Mouse (Mus musculus) kidney, embryonic 16.5 days (tissue): ENCODE measurements around the gene Tgm3. TPM values are rescaled to one million over a fixed set of nuclear protein-coding genes. Genes with fewer than 3 reads are reported as not detected.

Experiments
- ATAC-seq: fragments of 200-750 bp; cut with Nextera tagmentation; 2 replicates; pipeline ENCODE4 v1.8.0; 2017; ENCODE audit warnings: moderate TSS enrichment; ENCODE audit not compliant: low FRiP score, low TSS enrichment
- H3K27ac ChIP-seq: fragments of 300-500 bp; sonication (generic); 2 replicates; pipeline ENCODE4 v1.5.1; 2014; ENCODE audit warnings: low read length
- H3K27me3 ChIP-seq: fragments of 300-500 bp; sonication (generic); 2 replicates; pipeline ENCODE4 v1.6.1; 2014; ENCODE audit warnings: low read length, control low read depth, mixed read lengths; ENCODE audit not compliant: insufficient read depth
- H3K36me3 ChIP-seq: fragments of 300-500 bp; sonication (generic); 2 replicates; pipeline ENCODE4 v1.6.1; 2014; ENCODE audit warnings: low read length, control low read depth, mixed read lengths; ENCODE audit not compliant: insufficient read depth
- H3K4me1 ChIP-seq: fragments of 300-500 bp; sonication (generic); 2 replicates; pipeline ENCODE4 v1.6.1; 2014; ENCODE audit warnings: low read length, control low read depth, mixed read lengths; ENCODE audit not compliant: insufficient read depth
- H3K4me2 ChIP-seq: fragments of 300-500 bp; sonication (generic); replicated peaks from 2 replicates; pipeline ENCODE4 v1.6.1; 2014; ENCODE audit warnings: low read depth, low read length
- H3K4me3 ChIP-seq: fragments of 300-500 bp; sonication (generic); 2 replicates; pipeline ENCODE4 v1.5.1; 2014; ENCODE audit warnings: mild to moderate bottlenecking, low read length
- H3K9ac ChIP-seq: fragments of 300-500 bp; sonication (generic); replicated peaks from 2 replicates; pipeline ENCODE4 v1.6.1; 2014; ENCODE audit warnings: low read length
- H3K9me3 ChIP-seq: fragments of 300-500 bp; sonication (generic); 2 replicates; pipeline ENCODE4 v1.6.1; 2016; ENCODE audit warnings: low read length, control low read depth
- WGBS: fragments of 180-500 bp; shearing (Covaris S2); extraction: QIAGEN DNeasy Blood & Tissue Kit; methylation state at CpG from one replicate; pipeline ENCODE4 v1.1.7; 2014; 5-methylcytosine and 5-hydroxymethylcytosine counted together
- polyA plus RNA-seq: library from polyadenylated mRNA; unstranded; fragments of >200 nt; fragmentation: Nextera tagmentation; extraction: Ambion mirVana; gene quantifications from 2 replicates; pipeline ENCODE4 v1.2.1, GENCODE M21; 2015

Tgm3 gene
- polyA plus RNA-seq = not detected in 2 replicates

DNA sequence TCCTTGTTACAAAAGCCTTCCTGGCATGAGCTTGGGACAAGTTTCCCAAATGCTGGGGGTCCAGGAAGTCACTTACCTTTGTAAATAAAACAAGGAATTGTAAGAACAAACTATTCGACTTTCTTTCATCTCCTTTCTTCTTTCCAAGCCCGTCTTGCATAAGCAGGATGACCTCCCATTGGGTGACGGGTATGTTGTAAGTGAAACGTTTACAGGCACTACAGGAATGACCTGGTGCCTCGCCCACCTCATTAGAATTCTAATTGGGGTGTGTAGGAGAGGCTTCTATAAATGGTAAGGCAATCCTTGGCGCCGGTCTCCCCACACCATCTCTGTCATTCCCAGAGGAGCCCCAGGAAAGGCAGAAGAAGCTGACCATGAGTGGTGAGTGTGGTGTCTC, at the start of gene Tgm3:
TSS of gene Tgm3 (plus strand) at position 324 of the 400 bp plus-strand sequence.
- 29% methylated on average over 7 of the region's 7 CpGs for WGBS
- H3K27ac ChIP-seq = no peak within 1 kb of the TSS
- no peaks in the 10 kb centered on the region for H3K36me3 ChIP-seq
- H3K9me3 ChIP-seq = no peaks in the 10 kb centered on the region
- no peak within 1 kb of the TSS for H3K9ac ChIP-seq
- H3K4me1 ChIP-seq = no peaks in the 10 kb centered on the region
- H3K4me2 ChIP-seq = no peak within 1 kb of the TSS
- ATAC-seq = no peak
- no peak within 1 kb of the TSS for H3K4me3 ChIP-seq
- H3K27me3 ChIP-seq = no peaks in the 10 kb centered on the region

GRCm38 (mm10) chr2:129980608-129981007, 31.5 kb upstream of the Tgm3 start:
- no peak overlapping the region for H3K4me3 ChIP-seq
- no peak for ATAC-seq
- no peak overlapping the region for H3K4me2 ChIP-seq
- H3K9me3 ChIP-seq = no peaks in the 10 kb centered on the region
- WGBS = 89% methylated on average over 4 of the region's 4 CpGs
- H3K4me1 ChIP-seq = no peaks in the 10 kb centered on the region
- no peaks in the 10 kb centered on the region for H3K27me3 ChIP-seq
- H3K9ac ChIP-seq = no peak overlapping the region
- H3K36me3 ChIP-seq = no peaks in the 10 kb centered on the region
- H3K27ac ChIP-seq = no peak overlapping the region

- no peak for ATAC-seq
- Histone ChIP-seq H3K27me3 (no peaks in the 10 kb centered on the region), H3K27ac (no peak overlapping the region), H3K4me2 (no peak overlapping the region), H3K36me3 (no peaks in the 10 kb centered on the region), H3K9ac (no peak overlapping the region), H3K4me1 (no peaks in the 10 kb centered on the region), H3K9me3 (no peaks in the 10 kb centered on the region), H3K4me3 (no peak overlapping the region)
- 88% methylated on average over 6 of the region's 6 CpGs for WGBS
These were observed 24.6 kb upstream of the Tgm3 start for GRCm38 (mm10) chr2:129987527-129988045.

- ATAC-seq = no peak
- H3K4me3 ChIP-seq = no peak overlapping the region
- no peak overlapping the region for H3K27ac ChIP-seq
- WGBS = 90% methylated on average over 2 of the region's 2 CpGs
- no peak overlapping the region for H3K4me2 ChIP-seq
- no peaks in the 10 kb centered on the region for H3K27me3 ChIP-seq
- H3K36me3 ChIP-seq = no peaks in the 10 kb centered on the region
- H3K9ac ChIP-seq = no peak overlapping the region
- no peaks in the 10 kb centered on the region for H3K4me1 ChIP-seq
- no peaks in the 10 kb centered on the region for H3K9me3 ChIP-seq
These were observed 22.5 kb upstream of the Tgm3 start for GRCm38 (mm10) chr2:129989646-129990045.

- Histone ChIP-seq H3K27ac (no peak overlapping the region), H3K4me1 (no peaks in the 10 kb centered on the region), H3K36me3 (no peaks in the 10 kb centered on the region), H3K9ac (no peak overlapping the region), H3K9me3 (no peaks in the 10 kb centered on the region), H3K27me3 (no peaks in the 10 kb centered on the region), H3K4me2 (no peak overlapping the region), H3K4me3 (no peak overlapping the region)
- 52% methylated on average over 3 of the region's 3 CpGs for WGBS
- no peak for ATAC-seq
These were observed 17.7 kb upstream of the Tgm3 start for GRCm38 (mm10) chr2:129994468-129994867.

- H3K27me3 ChIP-seq = no peaks in the 10 kb centered on the region
- H3K4me1 ChIP-seq = no peaks in the 10 kb centered on the region
- no peaks in the 10 kb centered on the region for H3K9me3 ChIP-seq
- 73% methylated on average over 7 of the region's 7 CpGs for WGBS
- H3K4me2 ChIP-seq = no peak overlapping the region
- H3K27ac ChIP-seq = no peak overlapping the region
- no peak for ATAC-seq
- no peak overlapping the region for H3K4me3 ChIP-seq
- no peaks in the 10 kb centered on the region for H3K36me3 ChIP-seq
- H3K9ac ChIP-seq = no peak overlapping the region
These were observed 13.7 kb upstream of the Tgm3 start for GRCm38 (mm10) chr2:129998476-129998875.

DNA sequence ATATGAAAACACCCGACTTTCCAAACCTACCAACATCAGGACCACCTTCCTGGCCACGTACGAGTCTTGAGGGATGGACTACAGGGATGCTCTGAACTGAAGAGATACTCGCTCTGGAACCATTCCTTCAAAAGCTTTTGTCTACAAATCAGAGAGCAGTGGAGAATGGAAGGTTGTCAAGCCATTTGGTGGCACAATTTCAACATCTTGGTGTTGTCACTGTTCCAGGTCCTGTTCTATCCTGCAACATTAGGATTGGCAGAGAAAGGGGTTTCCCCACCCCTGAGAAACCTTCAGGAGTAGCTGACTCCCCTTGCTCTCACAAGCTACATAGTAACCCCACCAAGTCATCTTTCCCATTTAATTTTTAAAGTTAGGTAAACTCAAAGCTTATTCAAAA, 12.9 kb upstream of the Tgm3 start:
- Histone ChIP-seq H3K4me1 (no peaks in the 10 kb centered on the region), H3K36me3 (no peaks in the 10 kb centered on the region), H3K27me3 (no peaks in the 10 kb centered on the region), H3K27ac (no peak overlapping the region), H3K4me3 (no peak overlapping the region), H3K9me3 (no peaks in the 10 kb centered on the region), H3K9ac (no peak overlapping the region), H3K4me2 (no peak overlapping the region)
- ATAC-seq = no peak
- WGBS = 82% methylated on average over 4 of the region's 4 CpGs

- Histone ChIP-seq H3K4me3 (no peak overlapping the region), H3K27ac (no peak overlapping the region), H3K27me3 (no peaks in the 10 kb centered on the region), H3K4me1 (no peaks in the 10 kb centered on the region), H3K9ac (no peak overlapping the region), H3K9me3 (no peaks in the 10 kb centered on the region), H3K4me2 (no peak overlapping the region), H3K36me3 (no peaks in the 10 kb centered on the region)
- 92% methylated on average over 3 of the region's 3 CpGs for WGBS
- no peak for ATAC-seq
These were observed 11.5 kb upstream of the Tgm3 start for GRCm38 (mm10) chr2:130000601-130001000.

DNA sequence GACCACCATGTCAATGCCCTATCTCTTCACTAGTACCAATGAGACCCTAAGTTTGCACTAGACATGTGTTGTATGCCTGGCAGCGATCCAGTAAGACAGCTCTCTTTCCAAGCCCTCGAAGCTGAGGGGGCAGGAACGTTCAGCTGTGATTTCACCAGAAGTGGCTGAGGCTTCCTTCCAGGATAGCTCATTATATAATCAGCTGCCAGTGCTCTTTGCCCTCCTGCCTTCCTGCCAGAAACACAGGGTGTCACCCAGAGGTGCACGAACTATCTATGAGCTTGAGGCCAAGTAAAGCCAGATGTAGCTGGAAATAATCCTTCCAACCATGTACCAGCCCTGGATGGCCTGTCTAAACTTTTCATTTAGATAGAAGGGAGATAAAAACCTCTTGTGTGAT, 8.1 kb upstream of the Tgm3 start:
- Histone ChIP-seq H3K27ac (no peak overlapping the region), H3K9me3 (no peaks in the 10 kb centered on the region), H3K9ac (no peak overlapping the region), H3K4me1 (no peaks in the 10 kb centered on the region), H3K4me2 (no peak overlapping the region), H3K27me3 (no peaks in the 10 kb centered on the region), H3K36me3 (no peaks in the 10 kb centered on the region), H3K4me3 (no peak overlapping the region)
- no peak for ATAC-seq
- WGBS = 53% methylated on average over 4 of the region's 4 CpGs

DNA sequence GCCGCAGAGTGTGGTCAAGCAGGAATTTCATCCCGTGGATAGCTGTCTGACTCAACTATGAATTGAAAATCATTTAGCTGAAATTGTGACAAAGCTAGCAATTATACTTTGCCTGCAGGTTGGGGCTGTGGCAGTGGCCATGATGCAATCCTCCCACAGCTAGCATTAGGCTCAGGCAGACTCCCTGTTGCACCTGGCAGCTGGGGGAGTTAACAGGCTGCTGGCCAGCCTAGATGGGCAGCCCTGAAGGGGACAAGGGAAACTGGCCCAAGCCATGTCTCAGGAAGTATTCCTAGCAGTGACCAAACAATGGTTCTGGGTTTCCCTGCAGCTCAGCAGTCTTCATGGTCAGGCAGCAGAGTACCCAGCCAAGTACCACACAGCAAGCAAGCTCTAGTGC, 2.8 kb upstream of the Tgm3 start:
- H3K27ac ChIP-seq = no peak overlapping the region
- ATAC-seq = no peak
- no peak overlapping the region for H3K9ac ChIP-seq

More for the DNA sequence above, 2.8 kb upstream of the Tgm3 start:
- Histone ChIP-seq H3K27me3 (no peaks in the 10 kb centered on the region), H3K9me3 (no peaks in the 10 kb centered on the region), H3K36me3 (no peaks in the 10 kb centered on the region), H3K4me3 (no peak overlapping the region), H3K4me1 (no peaks in the 10 kb centered on the region), H3K4me2 (no peak overlapping the region)
- WGBS = 84% methylated on average over 2 of the region's 2 CpGs
